Mouse (Mus musculus) cortical plate, adult 2 months (tissue): ENCODE results near the gene Nbeal2.

ENCODE experiments used
- CTCF ChIP-seq: fragments of 200-500 bp; IDR thresholded peaks from 2 replicates; pipeline ENCODE4 v1.5.1; 2011; ENCODE audit warnings: mild to moderate bottlenecking, control low read depth, low read length; ENCODE audit not compliant: insufficient read depth; ENCODE audit errors: extremely low read depth
- POLR2A ChIP-seq: fragments of 200-500 bp; IDR thresholded peaks from 2 replicates; pipeline ENCODE4 v1.6.1; 2011; ENCODE audit warnings: mild to moderate bottlenecking, low read length, control low read depth; ENCODE audit not compliant: insufficient read depth; ENCODE audit errors: extremely low read depth

GRCm38 (mm10) chr9:110649775-110650174 lies 4.2 kb downstream of the Nbeal2 start:
- TF ChIP-seq POLR2A (no peak), CTCF (no peak)
